Mouse (Mus musculus): ENCODE measurements around the gene Abcg1. TPM values are rescaled to one million over a fixed set of nuclear protein-coding genes. Genes with fewer than 3 reads are reported as not detected.

Gene Abcg1
- polyA plus RNA-seq, 1 experiment, result 2.5 TPM

- no peaks in the 10 kb centered on the region for H3K36me3 ChIP-seq (ENCODE audit: control insufficient read depth, insufficient read depth, low read length)
- WGBS, result 76% methylated on average over 8 of the region's 8 CpGs
- H3K27ac ChIP-seq (ENCODE audit: insufficient read depth, low read depth, low read length), result no peak overlapping the region
Observed at GRCm38 (mm10) chr17:31103823-31104222, 46.3 kb downstream of the Abcg1 start.

GRCm38 (mm10) chr17:31108388-31108787 lies 50.9 kb downstream of the Abcg1 start:
- WGBS, result 73% methylated on average over 15 of the region's 15 CpGs
- no peaks in the 10 kb centered on the region for H3K4me1 ChIP-seq (ENCODE audit: control insufficient read depth, insufficient read depth, insufficient read length, low read length)
- no peak overlapping the region for H3K27ac ChIP-seq (ENCODE audit: insufficient read depth, low read depth, low read length)
- TF ChIP-seq CTCF (IDR thresholded peaks at IDR 0.05; ENCODE audit: extremely low read depth, insufficient read length, insufficient replicate concordance, low read depth, low read length), result no peak
- no peak for TF ChIP-seq POLR2A (IDR thresholded peaks at IDR 0.05; ENCODE audit: low read depth, low read length)
- no peaks in the 10 kb centered on the region for H3K36me3 ChIP-seq (ENCODE audit: control insufficient read depth, insufficient read depth, low read length)
- H3K4me3 ChIP-seq (ENCODE audit: low read depth, low read length), result no peak overlapping the region
- no peaks in the 10 kb centered on the region for H3K27me3 ChIP-seq (ENCODE audit: control insufficient read depth, insufficient read depth, low read length)

More at GRCm38 (mm10) chr17:31103823-31104222, 46.3 kb downstream of the Abcg1 start:
- Histone ChIP-seq H3K27me3 (ENCODE audit: control insufficient read depth, insufficient read depth, low read length) (no peaks in the 10 kb centered on the region), H3K4me1 (ENCODE audit: control insufficient read depth, insufficient read depth, insufficient read length, low read length) (no peaks in the 10 kb centered on the region), H3K4me3 (ENCODE audit: low read depth, low read length) (no peak overlapping the region)
- TF ChIP-seq POLR2A (IDR thresholded peaks at IDR 0.05; ENCODE audit: low read depth, low read length), result no peak
- TF ChIP-seq CTCF (IDR thresholded peaks at IDR 0.05; ENCODE audit: extremely low read depth, insufficient read length, insufficient replicate concordance, low read depth, low read length), result no peak

GRCm38 (mm10) chr17:31113191-31113856 lies 55.8 kb downstream of the Abcg1 start:
- no peaks in the 10 kb centered on the region for H3K36me3 ChIP-seq (ENCODE audit: control insufficient read depth, insufficient read depth, low read length)
- WGBS, result 75% methylated on average over 9 of the region's 9 CpGs
- H3K4me3 ChIP-seq (ENCODE audit: low read depth, low read length), result no peak overlapping the region
- no peak overlapping the region for H3K27ac ChIP-seq (ENCODE audit: insufficient read depth, low read depth, low read length)
- TF ChIP-seq POLR2A (IDR thresholded peaks at IDR 0.05; ENCODE audit: low read depth, low read length) (no peak), CTCF (IDR thresholded peaks at IDR 0.05; ENCODE audit: extremely low read depth, insufficient read length, insufficient replicate concordance, low read depth, low read length) (no peak)
- H3K27me3 ChIP-seq (ENCODE audit: control insufficient read depth, insufficient read depth, low read length), result no peaks in the 10 kb centered on the region
- H3K4me1 ChIP-seq (ENCODE audit: control insufficient read depth, insufficient read depth, insufficient read length, low read length), result no peaks in the 10 kb centered on the region

- Histone ChIP-seq H3K4me1 (ENCODE audit: control insufficient read depth, insufficient read depth, insufficient read length, low read length) (no peaks in the 10 kb centered on the region), H3K27me3 (ENCODE audit: control insufficient read depth, insufficient read depth, low read length) (no peaks in the 10 kb centered on the region), H3K36me3 (ENCODE audit: control insufficient read depth, insufficient read depth, low read length) (no peaks in the 10 kb centered on the region), H3K4me3 (ENCODE audit: low read depth, low read length) (no peak overlapping the region), H3K27ac (ENCODE audit: insufficient read depth, low read depth, low read length) (no peak overlapping the region)
- TF ChIP-seq CTCF (IDR thresholded peaks at IDR 0.05; ENCODE audit: extremely low read depth, insufficient read length, insufficient replicate concordance, low read depth, low read length) (no peak), POLR2A (IDR thresholded peaks at IDR 0.05; ENCODE audit: low read depth, low read length) (no peak)
- WGBS, result 44% methylated on average over 6 of the region's 6 CpGs
Observed at GRCm38 (mm10) chr17:31116063-31116462, 58.6 kb downstream of the Abcg1 start.

GRCm38 (mm10) chr17:31117946-31118345 lies 60.5 kb downstream of the Abcg1 start:
- Histone ChIP-seq H3K4me1 (ENCODE audit: control insufficient read depth, insufficient read depth, insufficient read length, low read length) (no peaks in the 10 kb centered on the region), H3K27ac (ENCODE audit: insufficient read depth, low read depth, low read length) (no peak overlapping the region), H3K4me3 (ENCODE audit: low read depth, low read length) (no peak overlapping the region), H3K36me3 (ENCODE audit: control insufficient read depth, insufficient read depth, low read length) (no peaks in the 10 kb centered on the region), H3K27me3 (ENCODE audit: control insufficient read depth, insufficient read depth, low read length) (no peaks in the 10 kb centered on the region)
- no peak for TF ChIP-seq CTCF (IDR thresholded peaks at IDR 0.05; ENCODE audit: extremely low read depth, insufficient read length, insufficient replicate concordance, low read depth, low read length)
- WGBS, result 74% methylated on average over 5 of the region's 5 CpGs

- H3K4me3 ChIP-seq (ENCODE audit: low read depth, low read length), result no peak overlapping the region
- H3K36me3 ChIP-seq (ENCODE audit: control insufficient read depth, insufficient read depth, low read length), result no peaks in the 10 kb centered on the region
- WGBS, result 4% methylated on average over 7 of the region's 7 CpGs
- TF ChIP-seq CTCF (IDR thresholded peaks at IDR 0.05; ENCODE audit: extremely low read depth, insufficient read length, insufficient replicate concordance, low read depth, low read length) (peak; percentile 93; the same call in 1 of the 2 replicates), POLR2A (IDR thresholded peaks at IDR 0.05; ENCODE audit: low read depth, low read length) (no peak)
- no peak overlapping the region for H3K27ac ChIP-seq (ENCODE audit: insufficient read depth, low read depth, low read length)
- H3K4me1 ChIP-seq (ENCODE audit: control insufficient read depth, insufficient read depth, insufficient read length, low read length), result no peaks in the 10 kb centered on the region
- no peaks in the 10 kb centered on the region for H3K27me3 ChIP-seq (ENCODE audit: control insufficient read depth, insufficient read depth, low read length)
Observed at GRCm38 (mm10) chr17:31119429-31119828, 62.0 kb downstream of the Abcg1 start.

GRCm38 (mm10) chr17:31121975-31122374 lies 64.5 kb downstream of the Abcg1 start:
- peak; percentile 99 for TF ChIP-seq CTCF (IDR thresholded peaks at IDR 0.05; ENCODE audit: extremely low read depth, insufficient read length, insufficient replicate concordance, low read depth, low read length)
- no peak for TF ChIP-seq POLR2A (IDR thresholded peaks at IDR 0.05; ENCODE audit: low read depth, low read length)
- Histone ChIP-seq H3K36me3 (ENCODE audit: control insufficient read depth, insufficient read depth, low read length) (no peaks in the 10 kb centered on the region), H3K4me1 (ENCODE audit: control insufficient read depth, insufficient read depth, insufficient read length, low read length) (no peaks in the 10 kb centered on the region), H3K4me3 (ENCODE audit: low read depth, low read length) (no peak overlapping the region), H3K27me3 (ENCODE audit: control insufficient read depth, insufficient read depth, low read length) (no peaks in the 10 kb centered on the region), H3K27ac (ENCODE audit: insufficient read depth, low read depth, low read length) (no peak overlapping the region)
- WGBS, result 5% methylated on average over 8 of the region's 8 CpGs
